Mouse (Mus musculus) bone marrow macrophage, adult 2 months (primary cell): ENCODE measurements around the gene Plscr1.

Experiments
- CTCF ChIP-seq: IDR thresholded peaks from 2 replicates; pipeline ENCODE4 v1.5.1; 2012; ENCODE audit warnings: low read depth, mild to moderate bottlenecking, low read length, moderate library complexity
- POLR2A ChIP-seq: IDR thresholded peaks from 2 replicates; pipeline ENCODE4 v1.6.1; 2012; ENCODE audit warnings: mild to moderate bottlenecking, low read depth, low read length, borderline replicate concordance

GRCm38 (mm10) chr9:92217896-92218295, 31.7 kb upstream of the Plscr1 start:
- TF ChIP-seq POLR2A (no peak), CTCF (no peak)
